Mouse (Mus musculus) cerebral cortex, adult 2 months (tissue): ENCODE results near the gene Cysrt1.

ENCODE experiments used
- WGBS: fragments of 180-500 bp; shearing (Covaris S2); methylation state at CpG from one replicate; pipeline ENCODE4 v1.1.7; 2018; 5-methylcytosine and 5-hydroxymethylcytosine counted together

The Cysrt1 gene

DNA sequence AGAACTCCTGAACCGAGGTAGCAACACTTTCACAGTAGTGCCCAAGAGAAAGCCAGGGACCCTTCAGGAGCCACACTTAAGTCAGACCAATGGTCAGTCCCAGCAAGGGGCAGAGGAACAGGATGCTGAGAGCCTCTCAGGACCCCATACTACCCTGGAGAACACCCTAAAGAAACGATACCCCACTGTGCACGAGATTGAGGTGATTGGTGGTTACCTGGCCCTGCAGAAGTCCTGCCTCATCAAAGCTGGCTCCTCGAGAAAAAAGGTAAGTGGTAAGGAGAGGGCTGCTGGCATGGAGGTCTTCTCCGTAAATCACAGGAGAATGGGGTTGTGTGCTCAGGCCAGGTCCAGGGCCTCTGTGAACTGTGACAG is 22.0 kb upstream of the Cysrt1 start:
- 77% methylated on average over 5 of the region's 5 CpGs for WGBS

DNA sequence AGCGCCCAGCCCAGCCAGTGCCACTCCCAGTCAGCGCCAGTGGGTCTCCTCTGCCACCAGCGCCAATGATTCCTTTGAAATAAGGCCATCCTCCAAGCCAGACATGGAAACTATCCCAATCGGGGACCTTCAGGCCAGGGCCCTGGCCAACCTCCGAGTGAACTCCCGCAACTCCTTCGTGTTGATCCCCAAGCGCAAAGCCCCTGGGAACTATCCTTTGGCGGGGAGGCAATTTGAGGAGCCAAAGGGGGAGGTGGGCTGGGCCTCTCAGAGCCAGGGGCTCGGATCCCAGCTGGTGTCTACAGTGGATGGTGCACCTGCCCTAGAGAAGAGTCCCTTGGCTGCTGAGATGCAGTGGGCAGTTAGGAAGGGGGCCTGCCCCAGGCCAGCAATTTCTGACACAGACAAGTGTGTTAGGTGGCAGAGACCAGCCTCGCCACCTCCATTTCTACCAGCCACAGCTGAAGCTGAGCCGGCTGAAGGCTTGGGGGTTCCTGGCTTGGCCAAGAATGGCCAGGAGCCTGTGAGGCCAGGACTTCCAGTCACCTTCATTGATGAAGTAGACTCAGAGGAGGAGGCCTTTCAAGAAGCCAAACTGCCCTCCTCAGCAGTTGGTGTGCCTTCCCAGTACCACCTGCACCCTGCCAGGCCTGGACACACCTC is 21.5 kb upstream of the Cysrt1 start:
- 33% methylated on average over 12 of the region's 12 CpGs for WGBS

DNA sequence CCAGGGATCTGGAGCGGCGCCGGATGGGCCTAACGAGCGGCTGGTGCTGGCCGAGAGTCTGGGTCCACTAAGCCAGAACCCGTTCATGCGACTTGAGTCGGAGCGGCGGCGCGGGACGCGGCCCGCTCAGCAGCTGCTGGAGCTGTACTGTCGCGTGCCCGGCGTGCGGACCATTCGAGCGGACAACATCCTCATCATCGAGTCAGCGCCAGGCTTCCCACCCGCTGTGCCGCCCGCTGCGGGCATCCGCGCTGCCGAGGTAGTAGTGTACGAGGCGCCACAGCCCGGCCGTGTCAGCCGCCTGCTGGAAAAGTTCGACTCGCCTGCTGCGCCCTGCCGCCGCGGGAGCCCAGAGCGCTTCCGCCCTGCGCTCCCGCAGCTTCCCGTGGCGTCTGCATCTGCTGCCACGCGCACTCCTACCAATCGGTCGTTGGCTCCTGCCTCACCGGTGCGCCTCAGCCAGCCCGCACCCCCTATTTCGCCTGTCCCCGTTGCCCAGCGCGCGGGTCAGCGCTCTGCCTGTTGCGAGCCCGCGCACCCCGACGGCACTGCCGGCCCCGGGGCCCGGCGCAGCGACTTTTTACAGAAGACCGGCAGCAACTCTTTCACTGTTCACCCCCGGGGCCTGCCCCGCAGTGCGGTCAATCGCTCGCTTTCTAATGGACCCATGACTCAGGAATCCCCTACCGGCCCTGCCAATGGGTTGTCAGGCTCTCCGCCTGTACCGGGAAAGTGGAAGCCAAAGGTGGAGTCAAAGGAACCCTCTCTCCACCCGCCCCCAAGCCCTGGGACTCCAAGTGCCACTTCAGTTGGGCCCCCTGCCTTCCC is 20.8 kb upstream of the Cysrt1 start:
- under 1% methylated on average over 82 of the region's 82 CpGs for WGBS

DNA sequence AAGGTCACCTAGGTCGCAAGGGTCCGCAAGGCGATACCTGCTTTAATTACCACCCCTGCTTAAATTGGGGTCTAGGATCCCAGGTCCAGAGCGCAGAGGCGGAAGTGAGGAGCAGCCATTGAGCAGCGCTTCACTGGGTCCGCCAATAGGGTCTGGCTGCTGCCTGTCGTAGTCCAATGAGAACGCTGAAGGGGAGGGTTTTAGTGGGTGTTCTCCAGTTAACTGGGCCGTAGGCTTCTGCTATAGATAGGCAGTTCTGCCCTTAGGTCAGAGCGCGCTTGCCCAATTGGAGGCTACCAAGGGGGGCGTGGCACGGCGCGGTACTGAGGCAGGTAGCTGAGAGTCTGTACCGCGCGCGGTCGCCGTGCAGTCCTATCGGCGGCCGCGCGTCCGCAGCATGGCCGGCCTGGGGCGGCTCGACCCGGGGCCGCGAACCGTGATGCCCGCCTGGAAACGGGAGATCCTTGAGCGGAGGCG is 20.1 kb upstream of the Cysrt1 start, which contains the start of gene Tprn:
TSS of gene Tprn (plus strand) at position 328 of the 477 bp plus-strand sequence.
- WGBS, result under 1% methylated on average over 39 of the region's 39 CpGs

DNA sequence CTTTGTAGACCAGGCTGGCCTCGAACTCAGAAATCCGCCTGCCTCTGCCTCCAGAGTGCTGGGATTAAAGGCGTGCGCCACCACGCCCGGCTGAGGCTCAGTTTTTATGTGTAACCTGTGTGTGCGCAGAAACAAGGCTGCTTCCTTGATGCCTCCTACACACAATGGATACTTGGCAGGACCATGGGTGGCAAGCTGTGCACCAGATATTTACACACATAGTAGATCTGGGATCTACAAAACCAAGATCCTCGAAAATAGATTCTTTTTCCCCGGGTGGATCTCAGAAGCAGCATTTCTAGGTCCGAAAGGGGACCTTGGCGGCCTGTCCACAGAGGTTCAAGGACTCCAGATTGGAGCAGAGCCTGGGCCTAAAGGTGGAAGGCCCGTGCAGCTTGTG is 19.6 kb upstream of the Cysrt1 start:
- WGBS, result 29% methylated on average over 12 of the region's 12 CpGs

DNA sequence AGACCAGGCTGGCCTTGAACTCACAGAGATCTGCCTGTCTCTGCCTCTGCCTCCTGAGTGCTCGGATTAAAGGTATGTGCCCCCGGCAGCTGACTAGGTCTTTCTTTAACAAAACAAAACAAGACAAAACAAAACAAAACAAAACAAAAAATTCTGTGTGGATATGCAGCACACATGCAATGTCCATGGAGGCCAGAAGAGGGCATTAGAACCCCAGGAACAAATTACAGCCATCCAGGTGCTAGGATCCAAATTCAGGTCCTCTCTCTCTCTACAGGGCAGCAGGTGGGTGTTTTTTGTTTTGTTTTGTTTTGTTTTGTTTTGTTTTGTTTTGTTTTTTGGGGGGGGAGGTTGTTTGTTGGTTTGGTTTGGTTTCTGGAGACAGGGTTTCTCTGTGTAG is 16.6 kb upstream of the Cysrt1 start:
- 59% methylated on average over 2 of the region's 2 CpGs for WGBS

DNA sequence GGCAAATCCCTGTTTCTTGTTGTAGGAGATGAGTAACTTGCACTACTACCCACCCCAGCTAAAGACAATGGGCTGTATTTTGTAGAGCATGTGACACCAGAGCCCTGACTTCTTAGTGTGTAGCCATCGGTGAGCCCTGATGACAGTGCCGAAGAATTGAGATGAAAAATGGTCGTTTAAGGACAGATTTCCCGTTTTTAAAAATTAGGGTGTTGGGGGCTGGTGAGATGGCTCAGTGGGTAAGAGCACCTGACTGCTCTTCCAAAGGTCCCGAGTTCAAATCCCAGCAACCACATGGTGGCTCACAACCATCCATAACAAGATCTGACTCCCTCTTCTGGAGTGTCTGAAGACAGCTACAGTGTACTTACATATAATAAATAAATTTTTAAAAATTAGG is 15.0 kb upstream of the Cysrt1 start:
- 77% methylated on average over 5 of the region's 5 CpGs for WGBS

DNA sequence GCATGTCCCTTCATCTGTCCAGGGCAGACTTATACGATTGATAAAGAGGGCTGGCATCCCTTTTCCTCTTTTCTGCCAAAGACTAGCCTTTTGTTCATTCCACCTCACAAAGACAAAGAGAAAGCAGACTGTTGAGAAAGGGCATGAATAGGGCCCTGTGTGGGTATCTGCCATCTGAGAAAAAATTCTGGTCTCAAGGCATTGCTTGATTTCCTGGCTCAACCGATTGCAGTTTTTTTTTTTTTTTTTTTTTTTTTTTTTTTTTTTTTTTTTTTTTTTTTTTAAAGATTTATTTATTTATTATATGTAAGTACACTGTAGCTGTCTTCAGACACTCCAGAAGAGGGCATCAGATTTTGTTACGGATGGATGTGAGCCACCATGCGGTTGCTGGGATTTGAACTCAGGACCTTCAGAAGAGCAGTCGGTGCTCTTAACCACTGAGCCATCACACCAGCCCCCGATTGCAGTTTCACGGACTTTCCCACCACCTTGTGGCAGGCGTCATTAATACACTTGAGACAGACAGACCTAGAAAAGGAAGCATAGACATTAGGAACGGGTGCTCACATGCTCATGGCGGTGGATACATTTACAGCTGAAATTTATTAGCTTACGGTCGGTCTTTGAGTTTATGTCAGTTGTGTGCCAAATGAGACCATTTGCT is 14.3 kb upstream of the Cysrt1 start:
- 39% methylated on average over 12 of the region's 12 CpGs for WGBS

DNA sequence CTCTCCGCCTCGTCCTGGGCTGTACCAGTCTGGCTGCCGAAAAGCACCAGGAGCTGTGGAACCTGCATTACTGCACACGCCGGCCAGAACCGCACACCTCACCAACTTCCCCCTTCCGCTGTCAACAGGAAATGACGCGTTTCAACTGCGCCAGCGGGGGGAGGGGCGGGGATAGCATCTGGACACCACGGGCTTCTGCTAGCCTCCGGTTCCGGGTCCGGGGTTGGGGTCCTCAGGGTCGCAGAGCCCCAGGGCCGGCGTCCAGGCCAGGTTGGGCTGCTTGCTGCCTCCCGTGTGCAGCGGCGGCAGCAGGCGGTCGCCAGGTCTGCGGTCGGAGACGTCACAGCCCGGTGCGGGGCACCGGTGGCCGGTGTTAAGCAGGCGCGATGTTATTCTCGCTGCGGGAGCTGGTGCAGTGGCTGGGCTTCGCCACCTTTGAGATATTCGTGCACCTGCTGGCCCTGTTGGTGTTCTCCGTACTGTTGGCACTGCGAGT is 13.1 kb upstream of the Cysrt1 start, which contains the start of gene Tmem203:
TSS of gene Tmem203 (plus strand) at position 156 of the 496 bp plus-strand sequence.
- WGBS, result under 1% methylated on average over 39 of the region's 39 CpGs

DNA sequence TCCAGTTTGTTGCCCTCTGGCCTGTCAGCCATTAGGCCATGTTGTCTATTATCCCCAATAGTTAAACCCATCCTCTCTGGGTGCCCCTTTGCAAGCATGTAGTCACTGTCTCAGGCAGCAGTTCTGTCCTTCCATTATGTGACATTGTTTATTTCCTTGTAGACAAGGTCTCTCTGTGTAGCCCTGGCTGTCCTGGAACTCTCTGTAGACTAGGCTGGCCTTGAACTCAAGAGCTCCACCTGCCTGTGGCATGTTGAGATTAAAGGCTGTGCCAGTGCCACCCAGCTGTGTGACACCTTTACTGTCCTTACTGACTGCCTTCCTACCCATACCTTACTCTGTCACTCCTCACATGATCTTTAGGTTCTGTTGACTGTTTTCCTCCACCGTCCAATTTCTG is 10.1 kb upstream of the Cysrt1 start:
- 89% methylated on average over 1 of the region's 1 CpGs for WGBS

DNA sequence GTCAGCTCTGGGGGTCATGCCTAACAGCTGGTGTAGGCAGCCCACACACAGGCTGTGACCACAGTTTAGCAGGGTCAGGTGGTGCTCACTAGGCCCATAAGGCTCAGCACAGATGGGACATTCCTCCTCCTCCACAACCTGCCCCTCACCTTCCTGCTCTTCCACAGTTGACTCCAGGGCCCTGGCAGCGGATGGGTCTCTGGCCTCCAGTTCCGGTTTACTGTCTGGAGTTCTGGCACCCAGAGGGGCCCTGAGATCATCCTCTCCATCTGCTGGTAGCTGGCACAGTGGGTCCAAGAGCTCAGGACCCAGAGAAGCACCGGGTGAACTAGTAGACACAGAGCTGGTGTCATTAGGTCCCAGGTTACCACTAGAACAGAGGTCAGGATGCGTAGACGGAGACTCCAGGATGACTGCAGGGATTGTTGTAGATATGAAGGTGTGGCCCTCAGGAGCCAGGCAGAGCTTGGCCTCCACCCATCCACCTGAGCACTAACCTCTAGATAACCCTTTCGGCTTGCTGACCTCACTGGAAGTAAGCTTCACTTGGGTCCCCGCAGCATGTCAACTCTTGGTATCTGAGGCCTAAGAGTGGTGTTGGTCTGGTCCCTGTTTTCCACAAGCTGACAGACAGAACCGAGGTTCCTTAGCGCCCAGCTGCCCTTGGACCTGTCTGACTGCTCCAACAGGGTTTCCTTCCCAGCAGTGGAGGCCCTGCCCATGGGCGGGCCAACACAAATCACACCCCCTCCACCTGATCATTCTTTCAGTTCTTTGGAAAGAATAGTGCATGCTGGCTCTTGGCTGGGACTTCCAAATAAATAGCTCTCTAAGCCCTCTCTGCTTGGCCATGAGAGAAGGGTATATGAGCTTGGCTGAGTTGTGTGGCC is 4.2 kb upstream of the Cysrt1 start, which contains the start of gene AL732309.1:
TSS of gene AL732309.1 (minus strand) at position 681 of the 890 bp plus-strand sequence.
- 89% methylated on average over 10 of the region's 10 CpGs for WGBS

DNA sequence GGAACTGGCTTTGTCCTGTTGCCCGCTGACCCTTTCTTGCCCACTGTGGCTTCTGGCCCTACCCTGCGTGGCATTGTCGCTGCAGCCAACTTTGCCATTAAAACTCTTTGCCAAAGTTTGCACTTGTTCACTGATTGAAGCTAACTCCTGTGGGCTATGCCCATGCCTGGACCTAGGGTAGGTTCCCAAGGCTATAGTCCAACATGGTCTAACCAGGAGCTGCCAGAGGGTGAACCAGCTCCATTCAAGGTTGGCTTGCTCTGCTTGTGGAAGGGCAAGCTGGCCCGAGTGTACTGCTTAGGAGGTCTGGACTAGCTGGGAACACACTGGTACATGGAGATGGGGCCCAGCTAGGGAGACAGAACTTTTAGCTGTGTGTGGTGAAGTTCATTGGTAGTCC is 1.9 kb upstream of the Cysrt1 start:
- WGBS, result 86% methylated on average over 4 of the region's 4 CpGs

DNA sequence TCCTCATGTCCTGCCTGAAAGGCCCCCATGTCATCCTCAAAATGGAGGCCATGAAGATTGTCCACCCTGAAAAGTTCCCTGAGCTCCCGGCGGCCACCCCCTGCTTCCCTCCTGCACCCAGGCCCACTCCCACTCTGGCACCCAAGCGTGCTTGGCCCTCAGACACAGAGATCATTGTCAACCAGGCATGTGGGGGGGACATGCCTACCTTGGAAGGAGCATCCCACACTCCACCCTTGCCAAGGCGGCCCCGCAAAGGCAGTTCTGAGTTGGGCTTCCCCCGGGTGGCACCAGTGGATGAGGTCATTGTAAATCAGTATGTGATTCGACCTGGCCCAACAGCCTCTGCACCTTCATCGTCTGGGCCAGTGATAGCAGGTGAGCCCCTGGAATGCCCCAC is 1.1 kb upstream of the Cysrt1 start:
- WGBS, result 64% methylated on average over 8 of the region's 8 CpGs

DNA sequence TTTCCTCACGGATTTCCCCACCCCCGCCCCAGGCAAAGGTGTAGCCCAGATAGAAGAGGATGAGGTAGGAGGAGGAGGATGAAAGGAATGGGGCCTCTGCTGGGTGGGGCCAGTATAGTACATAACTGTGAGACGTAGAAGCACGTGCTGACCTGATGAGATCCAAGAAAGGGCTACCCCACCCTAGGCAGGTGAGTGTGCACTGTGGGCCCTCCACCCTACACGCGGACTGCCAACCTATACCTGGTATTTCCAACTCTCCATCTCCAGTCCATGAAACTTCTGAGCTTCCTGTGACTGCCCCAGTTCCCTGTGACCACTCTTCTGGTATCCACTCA is 845 bp downstream of the Cysrt1 start:
- 20% methylated on average over 6 of the region's 6 CpGs for WGBS

DNA sequence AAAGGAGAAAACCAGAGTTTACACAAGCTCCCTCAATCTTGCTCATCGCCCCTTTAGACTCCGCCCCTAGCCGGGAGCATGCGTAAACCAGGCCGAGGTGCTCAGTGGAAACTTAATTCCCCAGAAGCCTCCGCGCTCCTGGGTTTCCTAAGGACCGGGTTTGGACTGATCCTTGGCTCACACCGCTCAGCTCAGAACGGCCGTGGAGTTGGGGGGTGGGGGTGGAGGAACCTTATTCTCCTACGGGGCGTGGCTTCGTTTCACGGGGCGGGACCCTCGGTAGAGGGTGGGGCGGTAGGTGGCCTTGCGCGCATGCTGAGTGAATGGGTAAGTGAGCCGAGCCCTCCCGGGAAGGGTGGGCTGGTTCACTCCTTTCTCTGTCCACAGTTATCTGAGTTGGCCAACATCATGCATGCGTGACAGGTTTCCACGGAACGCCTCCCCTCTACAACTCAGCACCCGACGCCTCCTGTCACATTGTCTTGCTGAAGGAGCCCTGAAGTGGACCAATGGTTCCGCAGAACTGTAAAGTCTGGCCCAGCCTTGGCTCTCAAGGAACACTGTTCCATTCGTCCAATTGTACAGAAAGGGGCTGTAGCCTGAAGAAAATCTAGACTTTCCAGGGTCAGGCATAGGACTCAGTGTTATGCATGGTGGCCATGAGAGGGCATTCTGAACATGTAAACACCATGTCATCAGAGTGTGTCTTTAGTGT is 1.4 kb downstream of the Cysrt1 start:
- 1% methylated on average over 29 of the region's 29 CpGs for WGBS

DNA sequence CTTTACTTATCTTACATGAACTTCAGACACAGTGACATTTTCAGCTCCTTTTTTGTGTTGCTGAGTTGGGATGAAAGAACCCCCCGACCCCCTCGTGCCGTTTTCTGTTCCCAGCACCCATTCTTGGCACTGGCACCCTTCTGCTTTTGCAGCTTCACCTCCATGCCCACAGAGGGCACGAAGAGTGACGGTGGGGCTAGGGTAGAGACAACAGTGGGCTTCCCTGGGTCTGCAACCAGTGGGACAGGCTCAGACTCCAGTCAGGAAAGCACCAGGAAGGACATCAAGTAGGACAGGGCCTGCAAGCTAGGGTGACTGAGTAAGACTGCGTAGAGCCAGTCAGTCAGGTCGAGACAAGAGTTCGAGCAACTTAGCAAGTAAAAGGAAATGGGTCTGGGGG is 1.9 kb downstream of the Cysrt1 start:
- 58% methylated on average over 8 of the region's 8 CpGs for WGBS

DNA sequence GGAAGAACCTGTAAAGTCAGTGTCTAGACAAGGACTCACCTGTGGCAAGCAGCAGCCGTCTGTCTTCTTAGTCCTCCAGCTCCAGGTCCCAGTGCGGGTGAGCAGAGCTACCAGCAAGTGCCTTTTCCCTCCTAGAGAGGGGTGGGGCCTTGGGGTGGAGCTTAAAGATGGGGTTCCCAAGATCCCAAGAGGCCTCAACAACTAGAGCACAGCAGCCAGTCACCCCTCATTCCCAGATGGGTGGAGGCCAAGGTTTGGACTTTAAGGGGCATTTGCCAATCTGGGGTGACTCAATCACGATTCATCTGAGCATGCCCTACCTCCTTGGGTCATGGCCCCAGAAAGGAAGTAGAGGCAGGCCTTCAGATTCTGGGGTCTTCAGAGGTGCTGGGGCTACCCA is 2.5 kb downstream of the Cysrt1 start:
- 88% methylated on average over 3 of the region's 3 CpGs for WGBS

DNA sequence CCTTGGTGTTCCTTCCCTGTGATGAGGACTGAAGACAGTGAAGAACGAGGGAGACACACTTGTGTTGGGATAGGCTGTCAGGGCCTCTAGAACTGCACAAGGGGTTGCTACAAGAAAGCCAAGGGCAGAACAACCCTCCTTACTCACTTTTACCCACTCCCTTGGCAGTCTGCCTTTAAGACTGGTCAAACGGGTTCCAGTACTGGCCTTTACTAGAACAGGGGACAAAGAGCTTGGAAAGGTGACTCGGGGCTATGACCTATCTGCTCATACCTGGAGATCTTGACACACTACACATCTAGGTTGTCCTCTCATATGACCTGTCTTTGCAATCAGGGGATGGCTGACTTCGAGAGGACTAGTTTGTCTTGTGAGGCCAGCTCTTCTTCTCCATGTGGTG is 4.7 kb downstream of the Cysrt1 start:
- 75% methylated on average over 4 of the region's 4 CpGs for WGBS

DNA sequence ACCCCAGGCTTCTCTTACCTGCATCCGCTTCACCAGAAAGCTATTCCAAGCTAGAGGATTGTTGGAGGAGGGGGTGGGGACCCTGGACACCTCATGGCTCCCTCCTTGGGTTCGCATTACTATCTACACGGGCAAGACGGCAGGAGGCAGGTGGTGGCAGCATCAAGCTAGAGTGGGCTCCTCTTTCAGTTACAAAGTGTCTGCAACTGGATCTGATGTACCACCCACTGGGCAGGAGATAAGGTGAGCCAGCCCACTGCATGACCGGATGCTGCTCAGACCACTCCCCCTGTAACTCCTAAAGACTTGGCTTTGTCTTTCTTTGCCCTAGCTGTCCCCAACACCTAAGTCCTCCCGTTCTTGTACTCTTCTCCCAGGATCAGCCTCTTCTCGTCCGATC is 5.6 kb downstream of the Cysrt1 start, which contains the start of gene Rnf224:
TSS of gene Rnf224 (minus strand) at position 174 of the 400 bp plus-strand sequence.
- 49% methylated on average over 8 of the region's 8 CpGs for WGBS

DNA sequence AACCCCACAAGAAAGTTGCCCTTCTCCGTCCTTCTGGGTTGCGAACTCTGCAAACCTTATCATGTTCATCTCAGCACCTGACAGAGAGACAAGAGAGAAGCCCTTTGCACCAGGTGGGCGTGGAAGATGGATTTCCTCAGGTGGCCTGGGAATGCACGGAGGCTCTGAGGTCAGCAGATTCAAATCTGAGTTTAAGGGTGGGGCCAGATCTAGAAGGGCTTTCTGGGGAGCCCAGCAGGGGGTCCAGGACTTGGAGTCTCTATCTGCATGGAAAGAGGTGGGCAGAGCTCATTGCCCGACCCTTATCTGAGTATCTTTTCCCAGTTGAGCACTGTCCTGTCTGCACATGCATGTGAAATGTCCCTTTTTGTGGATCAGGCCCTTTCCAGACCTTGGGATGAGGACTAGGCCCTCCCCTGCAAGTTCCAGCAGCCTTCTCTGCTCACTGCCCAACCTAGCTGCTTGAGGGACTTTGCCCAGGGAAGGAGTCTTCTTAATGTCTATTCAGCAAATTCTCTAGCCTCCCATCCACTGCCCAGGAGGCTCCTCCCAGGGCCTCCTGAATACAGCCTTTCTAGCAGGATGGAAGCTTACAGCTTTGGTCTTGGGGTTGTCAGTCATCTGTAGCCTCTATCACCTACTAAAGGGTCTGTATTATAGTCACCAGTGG is 7.6 kb downstream of the Cysrt1 start:
- 78% methylated on average over 5 of the region's 5 CpGs for WGBS
